Mouse (Mus musculus) cerebellum, adult (tissue): ENCODE measurements around the gene 1700029F12Rik.

Source experiments
- ATAC-seq: cut with Nextera tagmentation; 2 replicates; pipeline ENCODE4 v1.9.2; 2017; ENCODE audit warnings: mild to moderate bottlenecking, moderate library complexity, mixed read lengths; ENCODE audit not compliant: insufficient number of reproducible peaks, low FRiP score, low TSS enrichment

1700029F12Rik gene

GRCm38 (mm10) chr13:96976986-96977595 lies 57.1 kb downstream of the 1700029F12Rik start:
- ATAC-seq: no peak

GRCm38 (mm10) chr13:96973318-96973717 lies 60.8 kb downstream of the 1700029F12Rik start:
- ATAC-seq: no peak
